Mouse (Mus musculus): ENCODE measurements around the gene Zfy1.
"Not testable (repeated sequence)": the region's sequence is repeated elsewhere in the genome, so short reads cannot be mapped to it uniquely, and the experiment has no call there.

The Zfy1 gene

DNA sequence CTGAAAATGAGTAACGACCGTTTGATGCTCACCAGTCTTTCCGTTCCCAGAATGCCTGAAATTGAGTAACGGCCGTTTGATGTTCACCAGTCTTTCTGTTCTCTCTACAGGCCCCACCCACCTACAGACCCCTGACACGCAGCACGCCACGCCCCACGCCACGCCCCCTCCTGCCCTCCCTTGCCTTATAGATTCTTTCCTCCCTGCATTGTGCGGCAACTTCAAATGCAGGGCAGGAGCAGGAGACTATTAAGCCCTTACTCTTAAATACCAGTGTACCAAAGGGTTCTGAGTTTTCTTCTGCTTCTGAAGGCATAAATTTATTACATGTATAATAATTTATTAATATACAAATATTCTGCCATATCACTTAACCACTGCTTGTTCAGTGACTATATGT, at the start of gene Zfy1:
Gene Zfy1 (minus strand): TSS at position 101 of the 400 bp plus-strand sequence.
- DNase-seq (ENCODE audit: low read depth, low spot score), result not testable (repeated sequence)

DNA sequence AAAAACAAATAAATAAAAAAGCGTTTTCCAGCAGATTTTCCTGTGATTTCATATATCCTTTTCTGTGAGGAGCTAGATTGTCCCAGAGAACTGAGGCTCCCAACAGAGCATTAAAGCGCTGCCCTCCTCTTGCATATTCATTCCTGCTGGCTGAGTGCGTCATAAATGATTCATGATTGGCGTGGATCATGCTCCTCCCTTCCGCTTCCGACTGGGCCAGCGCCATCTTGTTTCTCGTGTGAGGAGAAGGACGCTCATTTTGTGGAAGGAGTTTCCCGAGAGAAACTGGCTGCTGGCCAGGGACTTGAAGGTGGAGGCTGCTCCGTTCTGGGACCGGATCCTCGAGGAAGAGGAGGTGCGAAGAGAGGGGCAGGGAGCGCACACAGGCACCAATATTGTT, 21.2 kb upstream of the Zfy1 start, which contains the start of gene Uba1y:
Gene Uba1y (plus strand): TSS at position 254 of the 400 bp plus-strand sequence.
- no peak for DNase-seq (ENCODE audit: low read depth, low spot score)

DNA sequence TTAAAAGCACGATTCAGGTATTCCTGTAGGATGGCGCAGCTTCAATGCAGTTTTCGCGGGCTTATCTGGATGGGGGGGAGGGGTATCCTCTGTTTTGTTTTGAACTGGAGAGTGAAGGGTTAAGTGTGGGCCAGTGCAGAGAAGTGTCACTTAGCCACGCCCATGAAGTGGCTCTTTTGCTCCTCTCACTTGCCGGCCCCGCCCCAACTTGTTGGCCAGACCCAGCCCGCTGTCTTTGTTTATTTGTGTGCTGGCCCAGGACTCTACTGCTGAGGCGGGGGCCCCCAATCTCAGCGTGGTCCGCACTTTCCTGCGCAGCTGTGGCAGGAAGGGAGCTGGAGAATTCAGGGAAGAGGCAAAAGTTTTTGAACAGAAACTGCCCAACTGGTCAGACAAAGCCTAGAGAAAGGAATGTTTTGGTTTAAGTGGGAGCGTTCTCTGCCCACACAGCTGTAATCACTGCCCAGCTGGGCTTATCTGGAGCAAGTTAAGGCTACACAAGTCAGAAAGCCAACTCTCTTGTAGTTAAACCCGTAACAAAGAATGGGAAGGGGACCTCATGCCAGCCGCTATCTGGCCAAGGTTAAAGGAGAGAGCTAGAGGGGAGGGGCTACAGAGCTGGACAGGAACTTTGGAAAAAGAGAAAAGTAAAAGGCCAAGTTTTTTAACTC, 11.9 kb upstream of the Zfy1 start:
- no peak for DNase-seq (ENCODE audit: low read depth, low spot score)

Data from retina, adult 2 months (tissue).